Mouse (Mus musculus): ENCODE results near the gene Xxylt1.

GRCm38 (mm10) chr16:30987684-30988083 is 93.5 kb downstream of the Xxylt1 start:
- no peak for TF ChIP-seq CTCF (IDR thresholded peaks at IDR 0.05 in 2 of 3, conservative IDR thresholded peaks at IDR 0.05 in 1 of 3; ENCODE audit: control insufficient read depth in 1 of 3, insufficient read depth in 1 of 3, low read depth in 2 of 3, low read length in 3 of 3, poor library complexity in 1 of 3, severe bottlenecking in 1 of 3)
- TF ChIP-seq POLR2A (IDR thresholded peaks at IDR 0.05; ENCODE audit: control insufficient read depth in 1 of 2, insufficient read depth in 1 of 2, low read depth in 1 of 2, low read length in 2 of 2, poor library complexity in 1 of 2), result no peak
- no peak for TF ChIP-seq ZC3H11A (IDR thresholded peaks at IDR 0.05; ENCODE audit: low read depth, low read length)
- TF ChIP-seq ZNF384 (IDR thresholded peaks at IDR 0.05; ENCODE audit: low read depth, low read length), result no peak

All from MEL (cell line).